Mouse (Mus musculus): ENCODE results near the gene Glb1l2. TPM values are rescaled to one million over a fixed set of nuclear protein-coding genes. Genes with fewer than 3 reads are reported as not detected.

The Glb1l2 gene
- polyA plus RNA-seq, 1 experiment from 2014 or later, result 4.2 TPM

DNA sequence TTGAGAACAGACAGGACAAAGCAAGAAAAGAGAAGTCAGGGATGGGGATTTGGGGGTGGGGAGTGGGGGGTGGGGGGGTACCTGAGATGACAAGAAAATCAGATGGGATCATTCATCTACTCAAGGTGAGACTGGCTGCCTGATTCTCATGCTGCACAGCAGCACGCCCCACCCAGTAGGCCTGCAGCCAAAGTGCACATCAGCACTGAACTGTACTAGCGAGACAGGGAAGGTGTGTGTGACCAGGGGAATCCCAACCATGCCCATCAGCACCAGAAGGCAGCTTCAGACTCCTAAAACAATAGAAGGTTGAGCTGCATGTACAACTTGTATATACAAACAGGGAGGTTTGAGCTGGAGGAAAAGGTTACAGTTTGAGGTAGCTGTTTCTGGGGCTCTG lies 30.6 kb downstream of the Glb1l2 start:
- H3K27ac ChIP-seq, result no peak overlapping the region
- no peaks in the 10 kb centered on the region for H3K4me1 ChIP-seq
- no peak overlapping the region for H3K4me2 ChIP-seq
- no peak overlapping the region for H3K9ac ChIP-seq
- 0 out of 2 replicates have a peak, but pooled peaks have one; percentile 31 for ATAC-seq (ENCODE audit: low FRiP score)
- WGBS, result 96% methylated on average over 2 of the region's 2 CpGs
- H3K4me3 ChIP-seq (replicated peaks), result no peak overlapping the region
- no peaks in the 10 kb centered on the region for H3K36me3 ChIP-seq (replicated peaks)
- H3K9me3 ChIP-seq, result no peaks in the 10 kb centered on the region
- no peaks in the 10 kb centered on the region for H3K27me3 ChIP-seq

GRCm38 (mm10) chr9:26768181-26768580 lies 38.1 kb downstream of the Glb1l2 start:
- WGBS, result 91% methylated on average over 3 of the region's 3 CpGs
- Histone ChIP-seq H3K9me3 (no peaks in the 10 kb centered on the region), H3K36me3 (replicated peaks) (no peaks in the 10 kb centered on the region), H3K4me1 (no peaks in the 10 kb centered on the region), H3K4me3 (replicated peaks) (no peak overlapping the region), H3K4me2 (no peak overlapping the region), H3K9ac (no peak overlapping the region), H3K27ac (no peak overlapping the region), H3K27me3 (no peaks in the 10 kb centered on the region)
- ATAC-seq (ENCODE audit: low FRiP score), result no peak

DNA sequence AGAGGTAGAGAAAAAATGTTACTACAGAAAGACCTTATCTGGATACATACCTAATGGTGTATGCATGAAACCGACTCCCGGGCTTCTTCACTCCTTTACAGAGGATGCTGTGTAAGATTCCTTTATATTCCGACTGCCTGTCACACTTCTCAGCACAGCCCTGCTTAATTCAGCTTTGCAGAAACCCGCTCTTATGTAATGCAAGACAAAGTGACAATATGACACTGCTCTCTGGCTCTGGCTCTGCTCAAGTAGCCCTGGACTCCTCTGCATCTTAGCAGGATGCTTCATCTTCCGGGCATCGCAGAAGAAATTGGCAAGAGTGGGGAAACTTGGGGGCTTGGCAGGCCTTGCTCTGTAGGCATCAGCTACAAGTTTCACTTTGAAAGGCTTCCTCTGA lies 43.8 kb downstream of the Glb1l2 start:
- 89% methylated on average over 6 of the region's 6 CpGs for WGBS
- no peaks in the 10 kb centered on the region for H3K9me3 ChIP-seq
- H3K4me2 ChIP-seq, result no peak overlapping the region
- no peaks in the 10 kb centered on the region for H3K27me3 ChIP-seq
- ATAC-seq (ENCODE audit: low FRiP score), result no peak
- no peak overlapping the region for H3K4me3 ChIP-seq (replicated peaks)
- peaks cover under 1% of the 10 kb centered on the region; the same call in 1 of the 2 replicates for H3K36me3 ChIP-seq (replicated peaks)
- H3K4me1 ChIP-seq, result no peaks in the 10 kb centered on the region
- H3K27ac ChIP-seq, result no peak overlapping the region
- H3K9ac ChIP-seq, result no peak overlapping the region

- Histone ChIP-seq H3K36me3 (replicated peaks) (peaks cover 19% of the 10 kb centered on the region), H3K4me3 (replicated peaks) (no peak overlapping the region), H3K27me3 (no peaks in the 10 kb centered on the region), H3K9me3 (no peaks in the 10 kb centered on the region), H3K27ac (no peak overlapping the region), H3K4me1 (no peaks in the 10 kb centered on the region), H3K9ac (no peak overlapping the region), H3K4me2 (no peak overlapping the region)
- 76% methylated on average over 5 of the region's 5 CpGs for WGBS
- ATAC-seq (ENCODE audit: low FRiP score), result no peak
These were observed 45.7 kb downstream of the Glb1l2 start for GRCm38 (mm10) chr9:26760576-26760975.

DNA sequence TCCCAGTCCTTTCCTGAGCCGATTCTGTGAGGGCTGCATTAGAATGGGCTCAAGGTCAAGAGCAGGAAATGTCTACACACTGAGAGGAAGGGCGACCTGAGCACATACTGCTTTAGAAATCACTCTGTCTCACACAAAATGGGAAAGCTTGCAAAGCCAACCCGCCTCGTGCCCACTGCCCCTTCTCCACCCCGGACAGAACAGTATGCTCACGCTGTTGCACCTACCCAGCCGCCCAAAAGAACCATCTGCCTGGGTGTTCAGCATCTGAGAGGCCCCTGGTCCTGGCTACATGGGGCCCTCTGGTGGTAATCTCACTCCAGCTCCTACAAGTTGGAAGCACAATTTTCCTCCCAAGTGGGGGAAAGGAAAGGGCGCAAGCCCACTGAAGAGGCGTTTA lies 46.2 kb downstream of the Glb1l2 start:
- H3K9me3 ChIP-seq, result no peaks in the 10 kb centered on the region
- ATAC-seq (ENCODE audit: low FRiP score), result peak; percentile 77; the same call in 1 of the 2 replicates
- no peak overlapping the region for H3K9ac ChIP-seq
- H3K4me3 ChIP-seq (replicated peaks), result no peak overlapping the region
- no peaks in the 10 kb centered on the region for H3K27me3 ChIP-seq
- no peaks in the 10 kb centered on the region for H3K4me1 ChIP-seq
- peaks cover 23% of the 10 kb centered on the region for H3K36me3 ChIP-seq (replicated peaks)
- WGBS, result 31% methylated on average over 9 of the region's 9 CpGs
- no peak overlapping the region for H3K4me2 ChIP-seq
- H3K27ac ChIP-seq, result no peak overlapping the region

DNA sequence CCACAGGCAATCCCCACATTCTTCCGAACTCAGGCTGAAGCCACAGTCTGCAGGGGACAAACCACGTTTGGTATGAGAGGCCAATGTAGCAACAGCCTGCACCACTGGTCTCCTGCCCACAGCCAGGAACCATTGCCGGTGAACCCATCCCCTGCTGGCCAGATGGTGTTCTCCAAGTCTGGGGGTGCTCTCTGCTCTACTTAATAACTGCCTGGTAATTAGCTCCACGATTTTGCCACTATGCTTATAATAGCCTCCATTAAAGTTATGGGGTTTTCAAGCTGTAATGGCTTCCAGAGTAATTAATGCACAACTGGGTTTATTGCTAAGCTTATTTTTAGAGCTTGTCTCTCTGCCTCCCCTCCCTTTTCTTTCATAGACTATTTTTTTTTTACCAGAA lies 57.4 kb downstream of the Glb1l2 start:
- Histone ChIP-seq H3K27ac (no peak overlapping the region), H3K9me3 (no peaks in the 10 kb centered on the region), H3K4me1 (no peaks in the 10 kb centered on the region), H3K36me3 (replicated peaks) (0 out of 2 replicates have a peak, but pooled peaks cover 6% of the 10 kb centered on the region), H3K9ac (no peak overlapping the region), H3K4me2 (no peak overlapping the region), H3K27me3 (no peaks in the 10 kb centered on the region), H3K4me3 (replicated peaks) (no peak overlapping the region)
- ATAC-seq (ENCODE audit: low FRiP score), result no peak
- 79% methylated on average over 4 of the region's 4 CpGs for WGBS

DNA sequence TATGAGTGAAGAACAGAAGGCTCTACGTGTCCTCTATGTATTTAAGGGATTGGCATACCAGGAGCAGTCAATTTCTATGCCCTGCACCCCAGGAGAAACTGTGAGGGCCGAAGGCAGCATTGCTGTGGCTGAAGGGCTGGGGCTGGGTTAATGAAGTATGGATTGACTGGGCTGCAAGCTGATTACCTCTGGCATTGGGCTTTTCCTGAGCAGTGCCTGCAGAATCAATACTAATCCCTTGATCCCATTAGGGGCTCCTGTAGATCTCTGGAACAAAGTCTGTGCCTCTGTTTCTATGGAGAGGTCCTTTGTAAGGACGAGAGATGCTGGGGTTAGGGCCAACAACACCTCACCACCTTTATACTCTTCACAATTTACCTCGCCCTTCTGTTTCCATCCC lies 59.1 kb downstream of the Glb1l2 start:
- H3K9me3 ChIP-seq, result no peaks in the 10 kb centered on the region
- H3K27me3 ChIP-seq, result no peaks in the 10 kb centered on the region
- H3K9ac ChIP-seq, result no peak overlapping the region
- H3K27ac ChIP-seq, result no peak overlapping the region
- ATAC-seq (ENCODE audit: low FRiP score), result no peak
- 0 out of 2 replicates have a peak, but pooled peaks cover under 1% of the 10 kb centered on the region for H3K36me3 ChIP-seq (replicated peaks)
- WGBS, result 9% methylated on average over 4 of the region's 4 CpGs
- no peak overlapping the region for H3K4me3 ChIP-seq (replicated peaks)
- no peak overlapping the region for H3K4me2 ChIP-seq
- no peaks in the 10 kb centered on the region for H3K4me1 ChIP-seq

- WGBS, result 88% methylated on average over 3 of the region's 3 CpGs
- no peaks in the 10 kb centered on the region for H3K4me1 ChIP-seq
These were observed 63.5 kb downstream of the Glb1l2 start for GRCm38 (mm10) chr9:26742817-26743216.

GRCm38 (mm10) chr9:26737116-26737515 lies 69.2 kb downstream of the Glb1l2 start:
- H3K9me3 ChIP-seq, result no peaks in the 10 kb centered on the region
- no peak overlapping the region for H3K9ac ChIP-seq
- H3K27ac ChIP-seq, result no peak overlapping the region
- 76% methylated on average over 5 of the region's 5 CpGs for WGBS
- peaks cover 28% of the 10 kb centered on the region for H3K4me1 ChIP-seq
- H3K4me2 ChIP-seq, result no peak overlapping the region
- H3K4me3 ChIP-seq (replicated peaks), result no peak overlapping the region
- ATAC-seq (ENCODE audit: low FRiP score), result no peak
- peaks cover 22% of the 10 kb centered on the region for H3K27me3 ChIP-seq
- no peaks in the 10 kb centered on the region for H3K36me3 ChIP-seq (replicated peaks)

More at GRCm38 (mm10) chr9:26742817-26743216, 63.5 kb downstream of the Glb1l2 start:
- ATAC-seq (ENCODE audit: low FRiP score), result no peak
- Histone ChIP-seq H3K27ac (no peak overlapping the region), H3K27me3 (no peaks in the 10 kb centered on the region), H3K9ac (no peak overlapping the region), H3K9me3 (no peaks in the 10 kb centered on the region), H3K36me3 (replicated peaks) (no peaks in the 10 kb centered on the region), H3K4me2 (no peak overlapping the region), H3K4me3 (replicated peaks) (no peak overlapping the region)

GRCm38 (mm10) chr9:26733986-26734385 lies 72.3 kb downstream of the Glb1l2 start:
- Histone ChIP-seq H3K27me3 (peaks cover 22% of the 10 kb centered on the region), H3K27ac (0 out of 2 replicates have a peak overlapping the region, but pooled peaks have one; percentile 63)

DNA sequence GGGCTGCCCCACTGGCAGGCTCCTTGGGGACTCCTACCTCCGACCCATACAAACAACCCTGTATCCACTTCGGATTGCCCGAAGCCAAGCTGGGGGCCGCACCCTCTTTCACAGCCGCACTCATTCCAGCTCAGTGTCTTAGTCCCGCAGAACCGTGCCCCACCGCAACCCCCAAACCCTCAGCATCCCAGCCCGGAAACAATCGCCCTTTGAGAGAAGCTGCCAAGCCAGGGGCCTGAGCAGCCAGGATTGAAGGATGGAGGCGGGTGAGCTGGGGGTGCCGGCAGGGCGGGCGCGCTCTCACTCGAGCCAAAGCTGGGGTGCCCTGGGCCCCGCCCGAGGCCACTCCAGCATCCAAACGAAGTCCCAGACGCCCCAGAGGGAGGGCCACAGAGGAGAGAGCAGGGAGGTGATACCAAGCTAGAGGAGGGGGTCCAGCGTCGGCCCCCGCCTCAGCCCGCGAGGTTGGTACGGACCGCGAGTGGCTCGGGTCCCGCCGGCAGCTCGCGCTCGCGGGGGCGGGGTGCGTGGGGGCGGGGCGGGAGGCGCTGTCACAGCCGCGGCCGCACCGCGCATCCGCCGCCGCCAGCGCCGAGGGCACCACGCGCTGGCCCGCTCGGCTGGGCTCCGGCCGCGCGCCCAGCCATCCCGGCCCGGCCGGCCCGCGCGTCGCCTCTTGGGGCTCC lies 72.9 kb downstream of the Glb1l2 start, which contains the start of gene B3gat1:
Gene B3gat1, plus strand, starts transcription at position 523 of the 686 bp plus-strand sequence.
- H3K9ac ChIP-seq, result peak within 1 kb of the TSS; percentile 88
- peaks cover 28% of the 10 kb centered on the region for H3K4me1 ChIP-seq
- no peaks in the 10 kb centered on the region for H3K36me3 ChIP-seq (replicated peaks)
- H3K9me3 ChIP-seq, result no peaks in the 10 kb centered on the region
- H3K4me3 ChIP-seq (replicated peaks), result peak within 1 kb of the TSS; percentile 84
- peak within 1 kb of the TSS; percentile 63 for H3K27ac ChIP-seq
- peak within 1 kb of the TSS; percentile 87 for H3K4me2 ChIP-seq
- ATAC-seq (ENCODE audit: low FRiP score), result peak; percentile 93
- H3K27me3 ChIP-seq, result peaks cover 22% of the 10 kb centered on the region
- WGBS, result 1% methylated on average over 41 of the region's 65 CpGs

More at GRCm38 (mm10) chr9:26733986-26734385, 72.3 kb downstream of the Glb1l2 start:
- Histone ChIP-seq H3K4me2 (peak overlapping the region; percentile 87), H3K9me3 (no peaks in the 10 kb centered on the region), H3K9ac (peak overlapping the region; percentile 88), H3K4me1 (peaks cover 28% of the 10 kb centered on the region), H3K4me3 (replicated peaks) (peak overlapping the region; percentile 84), H3K36me3 (replicated peaks) (no peaks in the 10 kb centered on the region)
- peak; percentile 77 for ATAC-seq (ENCODE audit: low FRiP score)
- under 1% methylated on average over 37 of the region's 37 CpGs for WGBS

DNA sequence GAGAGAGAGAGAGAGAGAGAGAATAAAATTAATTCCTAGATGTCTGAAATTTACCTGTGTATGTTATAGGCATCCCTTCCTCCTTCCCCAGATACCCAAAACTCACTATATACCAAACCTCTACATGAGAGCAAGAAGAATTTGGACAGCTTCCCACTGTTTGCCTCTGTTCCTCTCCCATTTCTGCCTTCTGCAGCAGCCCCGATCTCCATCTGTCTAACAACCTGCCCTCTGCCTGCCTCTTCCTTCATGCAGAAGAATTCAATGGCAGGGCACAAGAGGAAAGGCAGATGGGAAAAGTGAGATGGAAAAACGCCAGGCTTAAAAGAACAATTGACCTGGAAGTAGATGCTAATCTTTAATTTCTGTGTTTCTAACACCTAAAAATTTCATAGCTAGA lies 77.7 kb downstream of the Glb1l2 start:
- Histone ChIP-seq H3K27ac (no peak overlapping the region), H3K27me3 (peaks cover 7% of the 10 kb centered on the region), H3K4me3 (replicated peaks) (no peak overlapping the region), H3K9ac (no peak overlapping the region), H3K36me3 (replicated peaks) (no peaks in the 10 kb centered on the region), H3K9me3 (no peaks in the 10 kb centered on the region), H3K4me1 (peaks cover 4% of the 10 kb centered on the region; the same call in 1 of the 2 replicates), H3K4me2 (no peak overlapping the region)
- WGBS, result 79% methylated on average over 2 of the region's 2 CpGs
- no peak for ATAC-seq (ENCODE audit: low FRiP score)

GRCm38 (mm10) chr9:26727445-26727844 lies 78.8 kb downstream of the Glb1l2 start:
- H3K27ac ChIP-seq, result no peak overlapping the region
- H3K27me3 ChIP-seq, result peaks cover 2% of the 10 kb centered on the region
- no peak overlapping the region for H3K4me3 ChIP-seq (replicated peaks)
- H3K9ac ChIP-seq, result no peak overlapping the region
- no peak for ATAC-seq (ENCODE audit: low FRiP score)
- no peaks in the 10 kb centered on the region for H3K9me3 ChIP-seq
- H3K36me3 ChIP-seq (replicated peaks), result no peaks in the 10 kb centered on the region
- H3K4me2 ChIP-seq, result no peak overlapping the region
- WGBS, result 57% methylated on average over 2 of the region's 2 CpGs
- H3K4me1 ChIP-seq, result no peaks in the 10 kb centered on the region
